Mouse (Mus musculus) erythroblast, embryonic 14.5 days (primary cell): ENCODE measurements around the gene Lrit2. TPM values are rescaled to one million over a fixed set of nuclear protein-coding genes. Genes with fewer than 3 reads are reported as not detected.

ENCODE experiments used
- H3K27me3 ChIP-seq: 2 replicates; pipeline ENCODE4 v1.6.1; 2012; ENCODE audit warnings: inconsistent platforms; ENCODE audit not compliant: control insufficient read depth
- H3K36me3 ChIP-seq: 2 replicates; pipeline ENCODE4 v1.6.1; 2012; ENCODE audit warnings: mild to moderate bottlenecking, inconsistent platforms; ENCODE audit not compliant: control insufficient read depth
- H3K4me1 ChIP-seq: 2 replicates; pipeline ENCODE4 v1.6.1; 2012; ENCODE audit warnings: inconsistent platforms; ENCODE audit not compliant: control insufficient read depth
- H3K4me3 ChIP-seq: replicated peaks from 2 replicates; pipeline ENCODE3; 2012; ENCODE audit warnings: moderate library complexity, mild to moderate bottlenecking, inconsistent platforms
- H3K9me3 ChIP-seq: 2 replicates; pipeline ENCODE4 v1.6.1; 2012; ENCODE audit warnings: low read length, inconsistent platforms, mixed read lengths; ENCODE audit not compliant: control insufficient read depth
- GATA1 ChIP-seq: IDR thresholded peaks from 2 replicates; pipeline ENCODE4 v1.6.1; 2012; ENCODE audit warnings: low read length, inconsistent platforms, mixed read lengths
- TAL1 ChIP-seq: IDR thresholded peaks from 3 replicates; pipeline ENCODE4 v1.6.1; 2012; ENCODE audit warnings: low read length, inconsistent platforms, mixed read lengths
- polyA plus RNA-seq: library from polyadenylated mRNA; stranded (reverse); fragments of >175 nt; gene quantifications from 2 replicates; pipeline ENCODE4 v1.2.3, GENCODE M21; 2012

The Lrit2 gene
- polyA plus RNA-seq, 1 experiment, result not detected

- no peaks in the 10 kb centered on the region for H3K4me1 ChIP-seq
- H3K9me3 ChIP-seq, result no peaks in the 10 kb centered on the region
- peaks cover 3% of the 10 kb centered on the region; the same call in 1 of the 2 replicates for H3K27me3 ChIP-seq
- H3K36me3 ChIP-seq, result no peaks in the 10 kb centered on the region
- H3K4me3 ChIP-seq, result no peak overlapping the region
- TF ChIP-seq TAL1, result no peak
- TF ChIP-seq GATA1, result no peak
Observed at GRCm38 (mm10) chr14:37105846-37106245, 38.1 kb downstream of the Lrit2 start.

GRCm38 (mm10) chr14:37109460-37109859 lies 41.7 kb downstream of the Lrit2 start:
- H3K4me3 ChIP-seq, result no peak overlapping the region
- no peaks in the 10 kb centered on the region for H3K9me3 ChIP-seq
- TF ChIP-seq TAL1 (no peak), GATA1 (no peak)
- no peaks in the 10 kb centered on the region for H3K27me3 ChIP-seq
- H3K36me3 ChIP-seq, result no peaks in the 10 kb centered on the region
- no peaks in the 10 kb centered on the region for H3K4me1 ChIP-seq

GRCm38 (mm10) chr14:37109975-37110374 lies 42.2 kb downstream of the Lrit2 start:
- H3K27me3 ChIP-seq, result no peaks in the 10 kb centered on the region
- H3K4me1 ChIP-seq, result no peaks in the 10 kb centered on the region
- H3K36me3 ChIP-seq, result no peaks in the 10 kb centered on the region
- no peaks in the 10 kb centered on the region for H3K9me3 ChIP-seq
- no peak for TF ChIP-seq GATA1
- no peak for TF ChIP-seq TAL1
- H3K4me3 ChIP-seq, result no peak overlapping the region

- no peaks in the 10 kb centered on the region for H3K4me1 ChIP-seq
- no peaks in the 10 kb centered on the region for H3K36me3 ChIP-seq
- no peak overlapping the region for H3K4me3 ChIP-seq
- no peaks in the 10 kb centered on the region for H3K27me3 ChIP-seq
- TF ChIP-seq GATA1 (no peak), TAL1 (no peak)
- H3K9me3 ChIP-seq, result no peaks in the 10 kb centered on the region
Observed at GRCm38 (mm10) chr14:37110456-37110855, 42.7 kb downstream of the Lrit2 start.

- Histone ChIP-seq H3K27me3 (no peaks in the 10 kb centered on the region), H3K36me3 (no peaks in the 10 kb centered on the region), H3K9me3 (no peaks in the 10 kb centered on the region), H3K4me3 (no peak overlapping the region), H3K4me1 (no peaks in the 10 kb centered on the region)
- TF ChIP-seq TAL1 (no peak), GATA1 (no peak)
Observed at GRCm38 (mm10) chr14:37111371-37111770, 43.6 kb downstream of the Lrit2 start.

- H3K9me3 ChIP-seq, result no peaks in the 10 kb centered on the region
- peaks cover 4% of the 10 kb centered on the region for H3K36me3 ChIP-seq
- no peaks in the 10 kb centered on the region for H3K27me3 ChIP-seq
- TF ChIP-seq GATA1, result no peak
- no peaks in the 10 kb centered on the region for H3K4me1 ChIP-seq
- no peak overlapping the region for H3K4me3 ChIP-seq
Observed at GRCm38 (mm10) chr14:37112931-37113330, 45.2 kb downstream of the Lrit2 start.

- Histone ChIP-seq H3K4me1 (no peaks in the 10 kb centered on the region), H3K4me3 (no peak within 1 kb of the TSS), H3K9me3 (no peaks in the 10 kb centered on the region), H3K27me3 (no peaks in the 10 kb centered on the region), H3K36me3 (peaks cover 12% of the 10 kb centered on the region)
- no peak for TF ChIP-seq TAL1
- no peak for TF ChIP-seq GATA1
Observed at GRCm38 (mm10) chr14:37113922-37114321, 46.2 kb downstream of the Lrit2 start, which contains the start of gene 2610528A11Rik. TSS of gene 2610528A11Rik (minus strand) at chr14:37114022.

GRCm38 (mm10) chr14:37119233-37119632 lies 51.5 kb downstream of the Lrit2 start:
- Histone ChIP-seq H3K36me3 (peaks cover 65% of the 10 kb centered on the region), H3K27me3 (no peaks in the 10 kb centered on the region), H3K4me3 (no peak overlapping the region), H3K9me3 (no peaks in the 10 kb centered on the region), H3K4me1 (no peaks in the 10 kb centered on the region)
- no peak for TF ChIP-seq TAL1

Other genes starting within 250 kb of the Lrit2 start
- 0.01 and 0.02 TPM in 2 replicates for gene Ccser2, start 99.2 kb upstream of the Lrit2 start, polyA plus RNA-seq
- gene Rgr, start 19.0 kb upstream of the Lrit2 start, polyA plus RNA-seq, result not detected in 2 replicates
- gene Lrit1, start 13.1 kb upstream of the Lrit2 start, polyA plus RNA-seq, result not detected in 2 replicates
- not detected in 2 replicates for gene Cdhr1, start 30.4 kb downstream of the Lrit2 start, polyA plus RNA-seq
- gene 2610528A11Rik, start 46.1 kb downstream of the Lrit2 start, polyA plus RNA-seq, result not detected in 2 replicates
- 7.7 and 9.1 TPM in 2 replicates for gene Ghitm, start 67.3 kb downstream of the Lrit2 start, polyA plus RNA-seq